Mouse (Mus musculus) CH12.LX (cell line): ENCODE measurements at regions not wholly inside any gene's neighbourhood (a gene's known extent, or its start where the extent isn't known, plus 50 kb on each side); places are given as distances from the start of the nearest gene placed in this dataset.

ENCODE experiments used
- DNase-seq: peaks from one replicate; pipeline ENCODE4 v3.0.0-alpha.2; 2013; ENCODE audit errors: extremely low read depth
- H3K27ac ChIP-seq: 2 replicates; pipeline ENCODE4 v1.5.1; 2012; ENCODE audit warnings: low read depth, mild to moderate bottlenecking, control low read depth, moderate library complexity; ENCODE audit not compliant: insufficient read depth
- H3K27me3 ChIP-seq: replicated peaks from 2 replicates; pipeline ENCODE3; 2012; ENCODE audit warnings: inconsistent platforms
- H3K36me3 ChIP-seq, 2 experiments: replicated peaks in 1 of 2; 2 replicates each; pipeline versions ENCODE3 to v1.6.1; 2012; ENCODE audit warnings: inconsistent platforms in 1 of 2, low read length in 1 of 2, mild to moderate bottlenecking in 1 of 2, mixed read lengths in 1 of 2, moderate library complexity in 1 of 2; ENCODE audit not compliant: control insufficient read depth in 1 of 2, insufficient read depth in 1 of 2
- H3K4me1 ChIP-seq, 2 experiments: 2 replicates each; pipeline ENCODE4 v1.6.1; 2012; ENCODE audit warnings: inconsistent platforms in 1 of 2, moderate library complexity in 1 of 2; ENCODE audit not compliant: insufficient read depth in 2 of 2, control insufficient read depth in 1 of 2
- H3K4me2 ChIP-seq: 2 replicates; pipeline ENCODE4 v1.6.1; 2012; ENCODE audit warnings: low read depth, mild to moderate bottlenecking, control low read depth; ENCODE audit not compliant: poor library complexity, insufficient read depth, severe bottlenecking
- H3K4me3 ChIP-seq, 3 experiments: fragments of 150-350 bp in 1 of 3; sonication (generic) in 1 of 3; replicated peaks in 1 of 3; 2 replicates each; pipeline versions ENCODE3 to v1.5.1; 2011 to 2012; ENCODE audit warnings: low read depth in 2 of 3, low read length in 2 of 3, mild to moderate bottlenecking in 2 of 3, moderate library complexity in 2 of 3, control low read depth in 1 of 3, improper control_type of control experiment in 1 of 3, inconsistent platforms in 1 of 3, mixed read lengths in 1 of 3; ENCODE audit not compliant: poor library complexity in 1 of 3
- H3K79me2 ChIP-seq: replicated peaks from 2 replicates; pipeline ENCODE4 v1.6.1; 2012; ENCODE audit warnings: mild to moderate bottlenecking, moderate library complexity; ENCODE audit not compliant: control insufficient read depth, poor library complexity, insufficient read depth, severe bottlenecking; ENCODE audit errors: extremely low read depth
- H3K9ac ChIP-seq: 2 replicates; pipeline ENCODE4 v1.6.1; 2012; ENCODE audit warnings: low read depth, mild to moderate bottlenecking, control low read depth, moderate library complexity; ENCODE audit not compliant: insufficient read depth
- H3K9me3 ChIP-seq: replicated peaks from 2 replicates; pipeline ENCODE3; 2012; ENCODE audit warnings: low read length, inconsistent platforms, mixed read lengths
- CHD1 ChIP-seq: IDR thresholded peaks from 2 replicates; pipeline ENCODE4 v1.6.1; 2012; ENCODE audit warnings: low read depth, low read length, improper control_type of control experiment, inconsistent platforms
- CHD2 ChIP-seq: IDR thresholded peaks from 2 replicates; pipeline ENCODE4 v1.6.1; 2011; ENCODE audit warnings: low read length, improper control_type of control experiment
- CTCF ChIP-seq, 2 experiments: IDR thresholded peaks in 1 of 2; conservative IDR thresholded peaks in 1 of 2; 2 replicates each; pipeline ENCODE4 v1.5.1; 2011 to 2012; ENCODE audit warnings: low read depth in 2 of 2, low read length in 2 of 2, improper control_type of control experiment in 1 of 2, inconsistent platforms in 1 of 2, mild to moderate bottlenecking in 1 of 2, moderate library complexity in 1 of 2
- E2F4 ChIP-seq: IDR thresholded peaks from 2 replicates; pipeline ENCODE4 v1.6.1; 2011; ENCODE audit warnings: low read depth, low read length, improper control_type of control experiment; ENCODE audit not compliant: insufficient replicate concordance
- EP300 ChIP-seq: IDR thresholded peaks from 2 replicates; pipeline ENCODE4 v1.6.1; 2011; ENCODE audit warnings: low read length, improper control_type of control experiment
- GABPA ChIP-seq: IDR thresholded peaks from 2 replicates; pipeline ENCODE4 v1.6.1; 2012; ENCODE audit warnings: low read depth, low read length, improper control_type of control experiment, inconsistent platforms; ENCODE audit not compliant: insufficient replicate concordance
- HCFC1 ChIP-seq: IDR thresholded peaks from 2 replicates; pipeline ENCODE4 v1.6.1; 2012; ENCODE audit warnings: low read depth, mild to moderate bottlenecking, inconsistent platforms, low read length, improper control_type of control experiment
- IRF4 ChIP-seq: IDR thresholded peaks from 2 replicates; pipeline ENCODE4 v1.6.1; 2014; ENCODE audit warnings: low read depth, mild to moderate bottlenecking, inconsistent platforms, low read length, improper control_type of control experiment
- JUN ChIP-seq: IDR thresholded peaks from 2 replicates; pipeline ENCODE4 v1.6.1; 2011; ENCODE audit warnings: low read depth, mild to moderate bottlenecking, low read length, improper control_type of control experiment, moderate library complexity; ENCODE audit not compliant: insufficient read depth
- JUND ChIP-seq: conservative IDR thresholded peaks from 2 replicates; pipeline ENCODE4 v1.6.1; 2011; ENCODE audit warnings: low read depth, low read length, improper control_type of control experiment
- MAFK ChIP-seq: IDR thresholded peaks from 2 replicates; pipeline ENCODE4 v1.6.1; 2011; ENCODE audit warnings: low read length, improper control_type of control experiment; ENCODE audit not compliant: insufficient replicate concordance
- MAX ChIP-seq: IDR thresholded peaks from 2 replicates; pipeline ENCODE4 v1.6.1; 2011; ENCODE audit warnings: low read length, improper control_type of control experiment
- MAZ ChIP-seq: IDR thresholded peaks from 2 replicates; pipeline ENCODE4 v1.6.1; 2012; ENCODE audit warnings: low read depth, mild to moderate bottlenecking, inconsistent platforms, low read length, improper control_type of control experiment, moderate library complexity
- MEF2A ChIP-seq: IDR thresholded peaks from 2 replicates; pipeline ENCODE4 v1.6.1; 2014; ENCODE audit warnings: low read depth, mild to moderate bottlenecking, inconsistent platforms, low read length, improper control_type of control experiment, borderline replicate concordance
- MXI1 ChIP-seq: IDR thresholded peaks from 2 replicates; pipeline ENCODE4 v1.6.1; 2011; ENCODE audit warnings: mild to moderate bottlenecking, low read depth, low read length, improper control_type of control experiment
- NELFE ChIP-seq: IDR thresholded peaks from 2 replicates; pipeline ENCODE4 v1.6.1; 2011; ENCODE audit warnings: low read depth, low read length, improper control_type of control experiment
- NRF1 ChIP-seq: IDR thresholded peaks from 2 replicates; pipeline ENCODE4 v1.6.1; 2014; ENCODE audit warnings: low read depth, mild to moderate bottlenecking, inconsistent platforms, low read length, improper control_type of control experiment, moderate library complexity
- POLR2A ChIP-seq: IDR thresholded peaks from 2 replicates; pipeline ENCODE4 v1.6.1; 2011; ENCODE audit warnings: low read depth, mild to moderate bottlenecking, improper control_type of control experiment, low read length
- POLR2AphosphoS2 ChIP-seq: IDR thresholded peaks from 2 replicates; pipeline ENCODE4 v1.6.1; 2011; ENCODE audit warnings: low read depth, low read length, improper control_type of control experiment
- RAD21 ChIP-seq: IDR thresholded peaks from 2 replicates; pipeline ENCODE4 v1.6.1; 2011; ENCODE audit warnings: low read depth, mild to moderate bottlenecking, low read length, improper control_type of control experiment, moderate library complexity
- RCOR1 ChIP-seq: conservative IDR thresholded peaks from 2 replicates; pipeline ENCODE4 v1.6.1; 2012; ENCODE audit warnings: low read depth, mild to moderate bottlenecking, inconsistent platforms, low read length, improper control_type of control experiment
- SMC3 ChIP-seq: IDR thresholded peaks from 2 replicates; pipeline ENCODE4 v1.6.1; 2011; ENCODE audit warnings: low read depth, low read length, improper control_type of control experiment
- TBP ChIP-seq: conservative IDR thresholded peaks from 2 replicates; pipeline ENCODE4 v1.6.1; 2011; ENCODE audit warnings: low read depth, low read length, improper control_type of control experiment
- TCF12 ChIP-seq: IDR thresholded peaks from 2 replicates; pipeline ENCODE4 v1.6.1; 2014; ENCODE audit warnings: low read depth, mild to moderate bottlenecking, inconsistent platforms, low read length, improper control_type of control experiment
- UBTF ChIP-seq: IDR thresholded peaks from 2 replicates; pipeline ENCODE4 v1.6.1; 2012; ENCODE audit warnings: low read depth, mild to moderate bottlenecking, inconsistent platforms, low read length, improper control_type of control experiment, moderate library complexity
- USF1 ChIP-seq: IDR thresholded peaks from 2 replicates; pipeline ENCODE4 v1.6.1; 2014; ENCODE audit warnings: low read depth, mild to moderate bottlenecking, inconsistent platforms, low read length, improper control_type of control experiment
- ZC3H11A ChIP-seq: IDR thresholded peaks from 2 replicates; pipeline ENCODE4 v1.6.1; 2012; ENCODE audit warnings: low read depth, mild to moderate bottlenecking, inconsistent platforms, low read length, improper control_type of control experiment
- ZKSCAN1 ChIP-seq: IDR thresholded peaks from 2 replicates; pipeline ENCODE4 v1.6.1; 2012; ENCODE audit warnings: low read depth, inconsistent platforms, low read length, improper control_type of control experiment, borderline replicate concordance
- ZMIZ1 ChIP-seq: IDR thresholded peaks from 2 replicates; pipeline ENCODE4 v1.6.1; 2012; ENCODE audit warnings: low read depth, mild to moderate bottlenecking, inconsistent platforms, low read length, improper control_type of control experiment
- ZNF384 ChIP-seq: IDR thresholded peaks from 2 replicates; pipeline ENCODE4 v1.6.1; 2012; ENCODE audit warnings: low read depth, low read length, improper control_type of control experiment, inconsistent platforms
- dilution Hi-C: fragments of 300-500 bp; cut with MboI; formaldehyde crosslinking; loops from 2 replicates; pipeline ENCODE4 v1.14.3; 2020; ENCODE audit warnings: low sequenced_read_pairs; ENCODE audit not compliant: extremely low pct_unique_long_range_greater_than_20kb, extremely low pct_ligation_motif_present
- in situ Hi-C: fragments of 300-500 bp; cut with MboI; formaldehyde crosslinking; loops from 3 replicates; pipeline ENCODE4 v1.14.3; 2019; ENCODE audit warnings: low sequenced_read_pairs, low pct_ligation_motif_present, low pct_unique_long_range_greater_than_20kb, mixed read lengths

DNA sequence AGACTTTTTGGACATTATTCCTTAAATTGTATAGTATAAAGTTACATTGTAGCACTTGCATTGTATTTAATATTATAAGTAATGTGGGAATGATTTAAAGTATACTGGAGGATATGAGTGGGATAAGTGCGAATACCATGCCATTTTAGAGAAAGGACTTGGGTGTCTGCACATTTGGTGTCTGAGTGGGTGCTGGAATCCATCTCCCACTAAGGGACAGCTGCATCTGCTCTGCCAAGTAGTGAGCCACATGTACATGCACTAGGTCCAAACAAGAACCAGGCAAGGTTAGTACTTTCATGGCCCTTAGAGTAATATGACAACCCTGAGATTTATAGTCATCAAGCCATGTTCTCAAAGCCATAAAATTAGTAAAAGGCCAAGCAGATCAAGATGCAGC lies 146.0 kb upstream of the Pcsk5 start:
- Histone ChIP-seq H3K4me3 (no peak overlapping the region), H3K27me3 (no peaks in the 10 kb centered on the region), H3K9ac (no peak overlapping the region), H3K79me2 (no peaks in the 10 kb centered on the region), H3K36me3 (no peaks in the 10 kb centered on the region), H3K4me2 (no peak overlapping the region), H3K9me3 (no peaks in the 10 kb centered on the region), H3K27ac (no peak overlapping the region), H3K4me1 (no peaks in the 10 kb centered on the region)
- no peak for TF ChIP-seq ZKSCAN1
- TF ChIP-seq TCF12 = no peak
- no peak for TF ChIP-seq MAZ
- no peak for TF ChIP-seq ZMIZ1
- no peak for TF ChIP-seq ZC3H11A
- no peak for TF ChIP-seq POLR2A
- no peak for TF ChIP-seq JUN
- no peak for TF ChIP-seq NELFE
- TF ChIP-seq MAFK = no peak
- TF ChIP-seq CHD1 = no peak
- no peak for TF ChIP-seq USF1
- no peak for TF ChIP-seq POLR2AphosphoS2
- TF ChIP-seq SMC3 = no peak
- TF ChIP-seq IRF4 = no peak
- TF ChIP-seq CHD2 = no peak
- no peak for TF ChIP-seq EP300
- TF ChIP-seq RAD21 = no peak
- no peak for TF ChIP-seq JUND
- no peak for TF ChIP-seq NRF1
- TF ChIP-seq MEF2A = no peak
- dilution Hi-C loops (no loop called here), in situ Hi-C loops (no loop called here)
- no peak for DNase-seq

DNA sequence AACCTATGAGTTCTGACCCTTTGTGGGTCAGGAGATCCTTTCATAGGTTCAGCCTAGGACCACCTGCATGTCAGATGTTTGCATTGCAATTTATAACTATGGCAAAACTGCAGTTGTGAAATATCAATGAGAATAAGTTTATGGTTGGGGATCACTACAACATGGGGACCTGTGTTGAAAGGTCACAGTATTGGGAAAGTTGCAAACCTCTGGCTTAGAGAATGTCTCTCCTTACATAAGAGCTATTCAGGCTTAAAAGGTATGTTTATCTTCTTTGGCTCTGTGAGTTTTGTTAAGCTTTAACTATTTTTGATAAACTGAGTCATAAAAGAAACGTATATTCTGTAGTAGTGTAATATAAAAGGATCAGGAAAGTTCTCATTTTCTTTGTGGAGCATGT lies 128.1 kb upstream of the Pcsk5 start:
- Histone ChIP-seq H3K9ac (no peak overlapping the region), H3K4me2 (no peak overlapping the region)
- TF ChIP-seq MAZ (no peak), UBTF (no peak), RAD21 (no peak), GABPA (no peak), JUND (no peak), CHD2 (no peak), ZC3H11A (no peak), ZNF384 (no peak), RCOR1 (no peak), MAX (no peak), POLR2A (no peak), TBP (no peak), CTCF (conservative IDR thresholded peaks at IDR 0.05 in 1 of 2, IDR thresholded peaks at IDR 0.05 in 1 of 2; ENCODE audit: low read depth in 2 of 2, low read length in 2 of 2) (no peak), E2F4 (no peak), MXI1 (no peak), NRF1 (no peak), HCFC1 (no peak), USF1 (no peak)
- TF ChIP-seq, all 38 proteins: peak for 0
- in situ Hi-C loops = no loop called here
- Histone ChIP-seq H3K9me3 (no peaks in the 10 kb centered on the region), H3K27ac (no peak overlapping the region), H3K27me3 (no peaks in the 10 kb centered on the region), H3K4me1 (no peaks in the 10 kb centered on the region), H3K36me3 (no peaks in the 10 kb centered on the region), H3K4me3 (no peak overlapping the region), H3K79me2 (no peaks in the 10 kb centered on the region)
- DNase-seq = no peak
- dilution Hi-C loops = no loop called here
